Mouse (Mus musculus): Measurements from ENCODE around the gene Dtx4. TPM values are rescaled to one million over a fixed set of nuclear protein-coding genes. Genes with fewer than 3 reads are reported as not detected.

Dtx4 gene
- polyA plus RNA-seq, 1 experiment from 2014 or later: 35.6 TPM

GRCm38 (mm10) chr19:12440103-12440725 lies 61.0 kb downstream of the Dtx4 start:
- 18% methylated on average over 5 of the region's 5 CpGs for WGBS (ENCODE audit: missing documents)
- Histone ChIP-seq H3K27ac (peak overlapping the region; percentile 99), H3K4me3 (ENCODE audit: inconsistent target) (no peak overlapping the region), H3K36me3 (ENCODE audit: inconsistent target) (no peaks in the 10 kb centered on the region), H3K79me2 (ENCODE audit: inconsistent target) (peaks cover 54% of the 10 kb centered on the region; the same call in 1 of the 2 replicates)

GRCm38 (mm10) chr19:12439581-12439980 lies 61.7 kb downstream of the Dtx4 start:
- H3K4me3 ChIP-seq (ENCODE audit: inconsistent target): no peak overlapping the region
- 25% methylated on average over 1 of the region's 1 CpGs for WGBS (ENCODE audit: missing documents)
- H3K36me3 ChIP-seq (ENCODE audit: inconsistent target): no peaks in the 10 kb centered on the region
- peak overlapping the region; percentile 99 for H3K27ac ChIP-seq
- H3K79me2 ChIP-seq (ENCODE audit: inconsistent target): peaks cover 52% of the 10 kb centered on the region; the same call in 1 of the 2 replicates

- H3K4me3 ChIP-seq (ENCODE audit: inconsistent target): no peak overlapping the region
- 29% methylated on average over 4 of the region's 4 CpGs for WGBS (ENCODE audit: missing documents)
- peak overlapping the region; percentile 100 for H3K27ac ChIP-seq
- H3K79me2 ChIP-seq (ENCODE audit: inconsistent target): peaks cover 36% of the 10 kb centered on the region; the same call in 1 of the 2 replicates
- no peaks in the 10 kb centered on the region for H3K36me3 ChIP-seq (ENCODE audit: inconsistent target)
These were observed 65.3 kb downstream of the Dtx4 start for GRCm38 (mm10) chr19:12435750-12436524.

GRCm38 (mm10) chr19:12435011-12435416 lies 66.2 kb downstream of the Dtx4 start:
- H3K27ac ChIP-seq: peak overlapping the region; percentile 100
- H3K36me3 ChIP-seq (ENCODE audit: inconsistent target): no peaks in the 10 kb centered on the region
- 2% methylated on average over 4 of the region's 4 CpGs for WGBS (ENCODE audit: missing documents)
- H3K4me3 ChIP-seq (ENCODE audit: inconsistent target): no peak overlapping the region
- peaks cover 36% of the 10 kb centered on the region; the same call in 1 of the 2 replicates for H3K79me2 ChIP-seq (ENCODE audit: inconsistent target)

DNA sequence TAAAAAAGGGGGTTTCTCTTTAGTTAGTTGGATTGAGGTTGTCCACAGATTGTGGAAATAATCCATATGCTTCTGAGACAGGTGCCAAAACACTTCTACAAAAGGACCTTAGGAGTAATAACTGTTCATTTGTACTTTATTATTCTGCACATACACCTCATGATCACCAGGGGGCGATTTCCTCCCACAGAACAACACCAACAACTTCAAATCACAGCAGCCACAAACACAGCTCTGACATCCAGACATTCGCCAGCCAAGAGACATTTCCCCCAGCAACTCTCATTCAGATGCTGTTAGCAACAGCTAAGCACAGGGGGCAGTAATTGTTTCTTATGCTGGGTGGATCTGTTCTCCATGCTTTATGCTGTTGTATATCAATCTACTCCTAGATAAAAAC lies 68.2 kb downstream of the Dtx4 start:
- peaks cover 25% of the 10 kb centered on the region; the same call in 1 of the 2 replicates for H3K79me2 ChIP-seq (ENCODE audit: inconsistent target)
- no peaks in the 10 kb centered on the region for H3K36me3 ChIP-seq (ENCODE audit: inconsistent target)
- peak overlapping the region; percentile 100 for H3K27ac ChIP-seq
- H3K4me3 ChIP-seq (ENCODE audit: inconsistent target): no peak overlapping the region
- WGBS (ENCODE audit: missing documents): 0% methylated on average over 2 of the region's 2 CpGs

- H3K27ac ChIP-seq: no peak within 1 kb of the TSS
- H3K4me3 ChIP-seq (ENCODE audit: inconsistent target): no peak within 1 kb of the TSS
- no peaks in the 10 kb centered on the region for H3K36me3 ChIP-seq (ENCODE audit: inconsistent target)
- 95% methylated on average over 6 of the region's 6 CpGs for WGBS (ENCODE audit: missing documents)
- H3K79me2 ChIP-seq (ENCODE audit: inconsistent target): no peaks in the 10 kb centered on the region
These were observed 73.6 kb downstream of the Dtx4 start, which contains the start of gene Pfpl for GRCm38 (mm10) chr19:12427605-12428004. TSS of gene Pfpl (plus strand) at chr19:12427905.

GRCm38 (mm10) chr19:12427101-12427500 lies 74.2 kb downstream of the Dtx4 start:
- no peak overlapping the region for H3K4me3 ChIP-seq (ENCODE audit: inconsistent target)
- no peaks in the 10 kb centered on the region for H3K36me3 ChIP-seq (ENCODE audit: inconsistent target)
- WGBS (ENCODE audit: missing documents): 46% methylated on average over 5 of the region's 5 CpGs
- H3K79me2 ChIP-seq (ENCODE audit: inconsistent target): no peaks in the 10 kb centered on the region
- H3K27ac ChIP-seq: no peak overlapping the region

GRCm38 (mm10) chr19:12421680-12422079 lies 79.6 kb downstream of the Dtx4 start:
- Histone ChIP-seq H3K36me3 (ENCODE audit: inconsistent target) (no peaks in the 10 kb centered on the region), H3K27ac (no peak overlapping the region), H3K79me2 (ENCODE audit: inconsistent target) (no peaks in the 10 kb centered on the region), H3K4me3 (ENCODE audit: inconsistent target) (no peak overlapping the region)
- no CpG with 5 or more reads among the region's 1 CpGs for WGBS (ENCODE audit: missing documents)

- no peak overlapping the region for H3K4me3 ChIP-seq (ENCODE audit: inconsistent target)
- no peaks in the 10 kb centered on the region for H3K36me3 ChIP-seq (ENCODE audit: inconsistent target)
- no peak overlapping the region for H3K27ac ChIP-seq
- H3K79me2 ChIP-seq (ENCODE audit: inconsistent target): no peaks in the 10 kb centered on the region
- 86% methylated on average over 6 of the region's 6 CpGs for WGBS (ENCODE audit: missing documents)
These were observed 80.7 kb downstream of the Dtx4 start for GRCm38 (mm10) chr19:12420555-12420954.

GRCm38 (mm10) chr19:12418312-12418711 lies 82.9 kb downstream of the Dtx4 start:
- Histone ChIP-seq H3K79me2 (ENCODE audit: inconsistent target) (no peaks in the 10 kb centered on the region), H3K4me3 (ENCODE audit: inconsistent target) (no peak overlapping the region), H3K36me3 (ENCODE audit: inconsistent target) (no peaks in the 10 kb centered on the region), H3K27ac (no peak overlapping the region)
- 91% methylated on average over 3 of the region's 3 CpGs for WGBS (ENCODE audit: missing documents)

- Histone ChIP-seq H3K27ac (no peak within 1 kb of the TSS), H3K4me3 (ENCODE audit: inconsistent target) (no peak within 1 kb of the TSS), H3K36me3 (ENCODE audit: inconsistent target) (no peaks in the 10 kb centered on the region), H3K79me2 (ENCODE audit: inconsistent target) (no peaks in the 10 kb centered on the region)
These were observed 83.9 kb downstream of the Dtx4 start, which contains the start of gene Olfr1441 for GRCm38 (mm10) chr19:12417361-12417760. TSS of gene Olfr1441 (plus strand) at chr19:12417433.

Other genes with a start within 250 kb of the Dtx4 start
- not detected in 3 replicates for gene Olfr235, start 240.4 kb downstream of the Dtx4 start, polyA plus RNA-seq (2018)
- not detected in 3 replicates for gene Olfr1434, start 221.6 kb downstream of the Dtx4 start, polyA plus RNA-seq (2018)
- gene Olfr1436, start 202.3 kb downstream of the Dtx4 start, polyA plus RNA-seq (2018): not detected in 3 replicates
- gene Olfr1437, start 176.4 kb downstream of the Dtx4 start, polyA plus RNA-seq (2018): not detected in 3 replicates
- not detected in 3 replicates for gene Olfr1438-ps1, start 165.5 kb downstream of the Dtx4 start, polyA plus RNA-seq (2018)
- not detected in 3 replicates for gene Olfr1440, start 114.2 kb downstream of the Dtx4 start, polyA plus RNA-seq (2018)
- not detected in 3 replicates for gene Olfr1441, start 84.0 kb downstream of the Dtx4 start, polyA plus RNA-seq (2018)
- not detected in 3 replicates for gene Pfpl, start 73.5 kb downstream of the Dtx4 start, polyA plus RNA-seq (2018)
- 2,177 to 2,766 TPM (median 2,684 TPM) in 3 replicates for gene Mpeg1, start 40.7 kb downstream of the Dtx4 start, polyA plus RNA-seq (2018)
- 55.9 to 176 TPM (median 125 TPM) in 3 replicates for gene Fam111a, start 44.3 kb upstream of the Dtx4 start, polyA plus RNA-seq (2018)
- not detected in 3 replicates for gene Gm4952, start 98.5 kb upstream of the Dtx4 start, polyA plus RNA-seq (2018)
- gene Glyat, start 131.9 kb upstream of the Dtx4 start, polyA plus RNA-seq (2018): not detected in 3 replicates
- gene Olfr1442, start 169.0 kb upstream of the Dtx4 start, polyA plus RNA-seq (2018): not detected in 3 replicates
- gene Olfr1443, start 176.7 kb upstream of the Dtx4 start, polyA plus RNA-seq (2018): not detected in 3 replicates
- not detected in 3 replicates for gene Keg1, start 194.3 kb upstream of the Dtx4 start, polyA plus RNA-seq (2018)